Mouse (Mus musculus) heart, postnatal 0 days (tissue): ENCODE measurements around the gene 1700014D04Rik.

Source experiments
- CTCF ChIP-seq: IDR thresholded peaks from 2 replicates; pipeline ENCODE4 v1.5.1; 2016; ENCODE audit warnings: antibody characterized with exemption, control low read depth, low read depth
- EP300 ChIP-seq: IDR thresholded peaks from 2 replicates; pipeline ENCODE4 v1.6.1; 2016; ENCODE audit warnings: antibody characterized with exemption, low read depth

- TF ChIP-seq CTCF (peak; percentile 50), EP300 (no peak)
These were observed 42.0 kb downstream of the 1700014D04Rik start for GRCm38 (mm10) chr13:59704562-59704961.
